Mouse (Mus musculus): ENCODE measurements around the gene Tbl2. TPM values are rescaled to one million over a fixed set of nuclear protein-coding genes. Genes with fewer than 3 reads are reported as not detected.

Gene Tbl2
- polyA plus RNA-seq, 1 experiment: 7.8 TPM

GRCm38 (mm10) chr5:135172986-135173385 is 23.5 kb downstream of the Tbl2 start:
- Histone ChIP-seq H3K4me3 (replicated peaks; ENCODE audit: control insufficient read depth, low read depth, low read length) (no peak overlapping the region), H3K27ac (ENCODE audit: control insufficient read depth, insufficient read depth, low read depth, low read length, poor library complexity) (no peak overlapping the region), H3K4me1 (ENCODE audit: control insufficient read depth, insufficient read depth, low read length) (peaks cover 1% of the 10 kb centered on the region; the same call in 1 of the 2 replicates)
- 95% methylated on average over 5 of the region's 5 CpGs for WGBS
- no peak for TF ChIP-seq CTCF (IDR thresholded peaks at IDR 0.05; ENCODE audit: control insufficient read depth, insufficient read depth, low read length)
- TF ChIP-seq POLR2A (IDR thresholded peaks at IDR 0.05; ENCODE audit: borderline replicate concordance, control insufficient read depth, low read depth, low read length): no peak

- Histone ChIP-seq H3K4me1 (ENCODE audit: control insufficient read depth, insufficient read depth, low read length) (no peaks in the 10 kb centered on the region; the same call in 1 of the 2 replicates), H3K4me3 (replicated peaks; ENCODE audit: control insufficient read depth, low read depth, low read length) (no peak overlapping the region), H3K27ac (ENCODE audit: control insufficient read depth, insufficient read depth, low read depth, low read length, poor library complexity) (no peak overlapping the region)
- no peak for TF ChIP-seq CTCF (IDR thresholded peaks at IDR 0.05; ENCODE audit: control insufficient read depth, insufficient read depth, low read length)
- TF ChIP-seq POLR2A (IDR thresholded peaks at IDR 0.05; ENCODE audit: borderline replicate concordance, control insufficient read depth, low read depth, low read length): no peak
Measured at GRCm38 (mm10) chr5:135175086-135175485, 25.6 kb downstream of the Tbl2 start.

GRCm38 (mm10) chr5:135178523-135178922 is 29.1 kb downstream of the Tbl2 start:
- H3K4me1 ChIP-seq (ENCODE audit: control insufficient read depth, insufficient read depth, low read length): no peaks in the 10 kb centered on the region
- 72% methylated on average over 3 of the region's 3 CpGs for WGBS

GRCm38 (mm10) chr5:135178996-135179395 is 29.5 kb downstream of the Tbl2 start:
- no peak for TF ChIP-seq CTCF (IDR thresholded peaks at IDR 0.05; ENCODE audit: control insufficient read depth, insufficient read depth, low read length)
- TF ChIP-seq POLR2A (IDR thresholded peaks at IDR 0.05; ENCODE audit: borderline replicate concordance, control insufficient read depth, low read depth, low read length): no peak
- Histone ChIP-seq H3K4me1 (ENCODE audit: control insufficient read depth, insufficient read depth, low read length) (no peaks in the 10 kb centered on the region), H3K27ac (ENCODE audit: control insufficient read depth, insufficient read depth, low read depth, low read length, poor library complexity) (no peak overlapping the region), H3K4me3 (replicated peaks; ENCODE audit: control insufficient read depth, low read depth, low read length) (no peak overlapping the region)
- WGBS: 89% methylated on average over 4 of the region's 4 CpGs

More at GRCm38 (mm10) chr5:135178523-135178922, 29.1 kb downstream of the Tbl2 start:
- TF ChIP-seq POLR2A (IDR thresholded peaks at IDR 0.05; ENCODE audit: borderline replicate concordance, control insufficient read depth, low read depth, low read length) (no peak), CTCF (IDR thresholded peaks at IDR 0.05; ENCODE audit: control insufficient read depth, insufficient read depth, low read length) (no peak)
- Histone ChIP-seq H3K27ac (ENCODE audit: control insufficient read depth, insufficient read depth, low read depth, low read length, poor library complexity) (no peak overlapping the region), H3K4me3 (replicated peaks; ENCODE audit: control insufficient read depth, low read depth, low read length) (no peak overlapping the region)

GRCm38 (mm10) chr5:135179616-135180015 is 30.2 kb downstream of the Tbl2 start:
- H3K4me1 ChIP-seq (ENCODE audit: control insufficient read depth, insufficient read depth, low read length): no peaks in the 10 kb centered on the region
- whole genome bisulfite sequencing: 87% methylated on average over 7 of the region's 7 CpGs
- H3K4me3 ChIP-seq (replicated peaks; ENCODE audit: control insufficient read depth, low read depth, low read length): no peak overlapping the region
- TF ChIP-seq POLR2A (IDR thresholded peaks at IDR 0.05; ENCODE audit: borderline replicate concordance, control insufficient read depth, low read depth, low read length) (no peak), CTCF (IDR thresholded peaks at IDR 0.05; ENCODE audit: control insufficient read depth, insufficient read depth, low read length) (no peak)
- no peak overlapping the region for H3K27ac ChIP-seq (ENCODE audit: control insufficient read depth, insufficient read depth, low read depth, low read length, poor library complexity)

GRCm38 (mm10) chr5:135180796-135181195 is 31.3 kb downstream of the Tbl2 start:
- TF ChIP-seq POLR2A (IDR thresholded peaks at IDR 0.05; ENCODE audit: borderline replicate concordance, control insufficient read depth, low read depth, low read length) (no peak), CTCF (IDR thresholded peaks at IDR 0.05; ENCODE audit: control insufficient read depth, insufficient read depth, low read length) (no peak)
- Histone ChIP-seq H3K27ac (ENCODE audit: control insufficient read depth, insufficient read depth, low read depth, low read length, poor library complexity) (no peak overlapping the region), H3K4me1 (ENCODE audit: control insufficient read depth, insufficient read depth, low read length) (no peaks in the 10 kb centered on the region; the same call in 1 of the 2 replicates), H3K4me3 (replicated peaks; ENCODE audit: control insufficient read depth, low read depth, low read length) (no peak overlapping the region)
- WGBS: 96% methylated on average over 14 of the region's 14 CpGs

- WGBS: 87% methylated on average over 6 of the region's 6 CpGs
- Histone ChIP-seq H3K4me1 (ENCODE audit: control insufficient read depth, insufficient read depth, low read length) (no peaks in the 10 kb centered on the region; the same call in 1 of the 2 replicates), H3K27ac (ENCODE audit: control insufficient read depth, insufficient read depth, low read depth, low read length, poor library complexity) (no peak overlapping the region), H3K4me3 (replicated peaks; ENCODE audit: control insufficient read depth, low read depth, low read length) (no peak overlapping the region)
- TF ChIP-seq CTCF (IDR thresholded peaks at IDR 0.05; ENCODE audit: control insufficient read depth, insufficient read depth, low read length) (no peak), POLR2A (IDR thresholded peaks at IDR 0.05; ENCODE audit: borderline replicate concordance, control insufficient read depth, low read depth, low read length) (no peak)
Measured at GRCm38 (mm10) chr5:135181776-135182175, 32.3 kb downstream of the Tbl2 start.

- TF ChIP-seq POLR2A (IDR thresholded peaks at IDR 0.05; ENCODE audit: borderline replicate concordance, control insufficient read depth, low read depth, low read length): no peak
- TF ChIP-seq CTCF (IDR thresholded peaks at IDR 0.05; ENCODE audit: control insufficient read depth, insufficient read depth, low read length): no peak
- 68% methylated on average over 8 of the region's 8 CpGs for WGBS
- Histone ChIP-seq H3K27ac (ENCODE audit: control insufficient read depth, insufficient read depth, low read depth, low read length, poor library complexity) (no peak overlapping the region), H3K4me1 (ENCODE audit: control insufficient read depth, insufficient read depth, low read length) (no peaks in the 10 kb centered on the region; the same call in 1 of the 2 replicates), H3K4me3 (replicated peaks; ENCODE audit: control insufficient read depth, low read depth, low read length) (no peak overlapping the region)
Measured at GRCm38 (mm10) chr5:135183131-135183861, 33.8 kb downstream of the Tbl2 start.

All from bone marrow, adult 2 months (tissue).